Mouse (Mus musculus) hindbrain, embryonic 14.5 days (tissue): ENCODE results near the gene Ssr4. TPM values are rescaled to one million over a fixed set of nuclear protein-coding genes. Genes with fewer than 3 reads are reported as not detected.
A peak's percentile ranks its signal among the peaks of the same experiment; 100 is the strongest.
"Not testable (repeated sequence)": the region's sequence is repeated elsewhere in the genome, so short reads cannot be mapped to it uniquely, and the experiment has no call there.

ENCODE experiments used
- ATAC-seq: fragments of 200-750 bp; cut with Nextera tagmentation; 2 replicates; pipeline ENCODE4 v1.8.0; 2017; ENCODE audit warnings: moderate number of reproducible peaks, mild to moderate bottlenecking, moderate TSS enrichment, moderate library complexity; ENCODE audit not compliant: low FRiP score
- DNase-seq: peaks from one replicate; pipeline ENCODE4 v3.0.0-alpha.2; 2015; ENCODE audit warnings: low spot score
- H3K27ac ChIP-seq: fragments of 300-500 bp; sonication (generic); 2 replicates; pipeline ENCODE4 v1.5.1; 2014; ENCODE audit warnings: mild to moderate bottlenecking, moderate library complexity
- H3K27me3 ChIP-seq: fragments of 300-500 bp; sonication (generic); 2 replicates; pipeline ENCODE4 v1.6.1; 2014; ENCODE audit warnings: mild to moderate bottlenecking, low read length, mixed read lengths; ENCODE audit not compliant: control insufficient read depth, insufficient read depth
- H3K36me3 ChIP-seq: fragments of 300-500 bp; sonication (generic); replicated peaks from 2 replicates; pipeline ENCODE4 v1.6.1; 2014; ENCODE audit not compliant: control insufficient read depth, insufficient read depth
- H3K4me1 ChIP-seq: fragments of 300-500 bp; sonication (generic); replicated peaks from 2 replicates; pipeline ENCODE4 v1.6.1; 2014; ENCODE audit warnings: antibody characterized with exemption, low read length, mixed read lengths; ENCODE audit not compliant: control insufficient read depth, insufficient read depth
- H3K4me2 ChIP-seq: fragments of 300-500 bp; sonication (generic); replicated peaks from 2 replicates; pipeline ENCODE4 v1.6.1; 2014; ENCODE audit warnings: mild to moderate bottlenecking, moderate library complexity
- H3K4me3 ChIP-seq: fragments of 300-500 bp; sonication (generic); replicated peaks from 2 replicates; pipeline ENCODE4 v1.5.1; 2014; ENCODE audit warnings: mild to moderate bottlenecking, low read length
- H3K9ac ChIP-seq: fragments of 300-500 bp; sonication (generic); 2 replicates; pipeline ENCODE4 v1.6.1; 2014
- H3K9me3 ChIP-seq: fragments of 300-500 bp; sonication (generic); 2 replicates; pipeline ENCODE4 v1.6.1; 2016; ENCODE audit warnings: low read length; ENCODE audit not compliant: control insufficient read depth
- WGBS: fragments of 180-500 bp; shearing (Covaris S2); extraction: QIAGEN DNeasy Blood & Tissue Kit; methylation state at CpG from one replicate; pipeline ENCODE4 v1.1.7; 2014; 5-methylcytosine and 5-hydroxymethylcytosine counted together
- polyA plus RNA-seq: library from polyadenylated mRNA; unstranded; fragments of >200 nt; fragmentation: Nextera tagmentation; extraction: Ambion mirVana; gene quantifications from 2 replicates; pipeline ENCODE4 v1.2.1, GENCODE M21; 2014

The Ssr4 gene
- 151 and 176 TPM in 2 replicates for polyA plus RNA-seq

GRCm38 (mm10) chrX:73786364-73787224 lies at the start of gene Ssr4, which contains the start of gene Idh3g:
Gene Ssr4, plus strand, starts transcription at chrX:73787028.
Gene Idh3g, minus strand, starts transcription at chrX:73786897.
- peak within 1 kb of the TSS; percentile 68 for H3K4me2 ChIP-seq
- 23% methylated on average over 50 of the region's 52 CpGs for WGBS
- H3K27me3 ChIP-seq = no peaks in the 10 kb centered on the region
- peak; percentile 96 for DNase-seq
- peaks cover 17% of the 10 kb centered on the region for H3K36me3 ChIP-seq
- H3K4me1 ChIP-seq = peaks cover 23% of the 10 kb centered on the region
- peak within 1 kb of the TSS; percentile 86 for H3K27ac ChIP-seq
- H3K9me3 ChIP-seq = no peaks in the 10 kb centered on the region
- ATAC-seq = peak; percentile 97
- H3K4me3 ChIP-seq = peak within 1 kb of the TSS; percentile 52
- peak within 1 kb of the TSS; percentile 71 for H3K9ac ChIP-seq

GRCm38 (mm10) chrX:73738155-73738554 lies 48.7 kb upstream of the Ssr4 start:
- Histone ChIP-seq H3K4me1 (no peaks in the 10 kb centered on the region), H3K27me3 (no peaks in the 10 kb centered on the region), H3K4me2 (no peak overlapping the region), H3K36me3 (no peaks in the 10 kb centered on the region), H3K4me3 (no peak overlapping the region), H3K27ac (no peak overlapping the region), H3K9me3 (no peaks in the 10 kb centered on the region), H3K9ac (no peak overlapping the region)
- DNase-seq (no peak), ATAC-seq (no peak)
- 70% methylated on average over 1 of the region's 1 CpGs for WGBS

GRCm38 (mm10) chrX:73739151-73739550 lies 47.7 kb upstream of the Ssr4 start:
- H3K4me2 ChIP-seq = no peak overlapping the region
- ATAC-seq (no peak), DNase-seq (no peak)
- no peaks in the 10 kb centered on the region for H3K9me3 ChIP-seq
- no peak overlapping the region for H3K4me3 ChIP-seq
- H3K36me3 ChIP-seq = no peaks in the 10 kb centered on the region
- H3K4me1 ChIP-seq = no peaks in the 10 kb centered on the region
- H3K27me3 ChIP-seq = no peaks in the 10 kb centered on the region
- no peak overlapping the region for H3K9ac ChIP-seq
- WGBS = 66% methylated on average over 5 of the region's 5 CpGs
- no peak overlapping the region for H3K27ac ChIP-seq

- not testable (repeated sequence) for ATAC-seq, H3K4me2 ChIP-seq, H3K9me3 ChIP-seq, H3K36me3 ChIP-seq, H3K9ac ChIP-seq, H3K4me1 ChIP-seq, H3K27me3 ChIP-seq, H3K27ac ChIP-seq, DNase-seq, H3K4me3 ChIP-seq
- WGBS = 97% methylated on average over 7 of the region's 7 CpGs
Measured at GRCm38 (mm10) chrX:73739841-73740240, 47.0 kb upstream of the Ssr4 start.

GRCm38 (mm10) chrX:73744774-73745481 lies 41.9 kb upstream of the Ssr4 start:
- Histone ChIP-seq H3K27me3 (no peaks in the 10 kb centered on the region), H3K4me3 (no peak overlapping the region), H3K36me3 (no peaks in the 10 kb centered on the region), H3K4me2 (no peak overlapping the region), H3K9me3 (no peaks in the 10 kb centered on the region), H3K27ac (no peak overlapping the region), H3K4me1 (no peaks in the 10 kb centered on the region), H3K9ac (no peak overlapping the region)
- ATAC-seq (no peak), DNase-seq (no peak)
- WGBS = 76% methylated on average over 1 of the region's 1 CpGs

GRCm38 (mm10) chrX:73748977-73749376 lies 37.9 kb upstream of the Ssr4 start:
- Histone ChIP-seq H3K4me2 (no peak overlapping the region), H3K27ac (no peak overlapping the region), H3K4me1 (no peaks in the 10 kb centered on the region), H3K4me3 (no peak overlapping the region), H3K27me3 (no peaks in the 10 kb centered on the region), H3K9ac (no peak overlapping the region), H3K36me3 (no peaks in the 10 kb centered on the region), H3K9me3 (no peaks in the 10 kb centered on the region)
- ATAC-seq = no peak
- DNase-seq = no peak
- WGBS = 100% methylated on average over 1 of the region's 1 CpGs

- H3K4me1 ChIP-seq = no peaks in the 10 kb centered on the region
- no peaks in the 10 kb centered on the region; the same call in 1 of the 2 replicates for H3K27me3 ChIP-seq
- no peak within 1 kb of the TSS for H3K27ac ChIP-seq
- ATAC-seq (no peak), DNase-seq (no peak)
- no peaks in the 10 kb centered on the region for H3K9me3 ChIP-seq
- no peak within 1 kb of the TSS for H3K4me2 ChIP-seq
- H3K9ac ChIP-seq = no peak within 1 kb of the TSS
- no peak within 1 kb of the TSS for H3K4me3 ChIP-seq
- WGBS = 57% methylated on average over 5 of the region's 5 CpGs
- no peaks in the 10 kb centered on the region for H3K36me3 ChIP-seq
Measured at GRCm38 (mm10) chrX:73756334-73757140, 30.3 kb upstream of the Ssr4 start, which contains the start of gene Plxnb3. Gene Plxnb3, plus strand, starts transcription at chrX:73757090.

GRCm38 (mm10) chrX:73758611-73759290 lies 28.1 kb upstream of the Ssr4 start:
- DNase-seq = no peak
- H3K36me3 ChIP-seq = no peaks in the 10 kb centered on the region
- no peaks in the 10 kb centered on the region for H3K4me1 ChIP-seq
- H3K27me3 ChIP-seq = no peaks in the 10 kb centered on the region; the same call in 1 of the 2 replicates
- no peak overlapping the region for H3K9ac ChIP-seq
- no peak overlapping the region for H3K4me2 ChIP-seq
- no peak for ATAC-seq
- H3K9me3 ChIP-seq = no peaks in the 10 kb centered on the region
- 83% methylated on average over 13 of the region's 13 CpGs for WGBS
- H3K4me3 ChIP-seq = no peak overlapping the region
- H3K27ac ChIP-seq = no peak overlapping the region
